Mouse (Mus musculus): Measurements from ENCODE around the gene Ecm1.

DNA sequence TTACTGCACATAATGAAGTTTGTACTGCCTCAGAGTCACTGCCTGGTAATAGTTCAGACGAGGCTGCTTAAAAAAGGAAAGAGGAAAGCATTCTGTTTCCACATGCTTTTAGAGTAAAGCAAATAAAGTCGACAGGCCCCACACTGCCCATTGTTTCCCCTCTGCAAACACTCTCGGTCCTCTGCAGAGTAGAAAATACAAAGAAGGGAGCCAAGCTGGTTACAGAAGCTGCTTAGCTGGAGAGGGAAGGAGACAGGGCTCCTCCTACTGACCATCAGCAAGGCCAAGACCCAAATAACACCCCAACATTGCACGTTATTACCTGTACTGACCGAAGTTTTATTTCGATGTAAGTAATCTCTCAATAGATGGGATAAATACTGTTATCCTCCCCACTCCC, 23.6 kb upstream of the Ecm1 start:
- no peak for TF ChIP-seq EP300 (optimal IDR thresholded peaks at IDR 0.05)
- TF ChIP-seq CTCF (IDR thresholded peaks at IDR 0.05; ENCODE audit: low read depth) = peak; percentile 62

Data from stomach, postnatal 0 days (tissue).